Mouse (Mus musculus) cerebellum, adult 2 months (tissue): ENCODE measurements around the gene Tdrd1.

Source experiments
- CTCF ChIP-seq: fragments of 200-500 bp; IDR thresholded peaks from 2 replicates; pipeline ENCODE4 v1.5.1; 2011; ENCODE audit warnings: low read depth, mild to moderate bottlenecking, control low read depth, low read length, moderate library complexity, borderline replicate concordance; ENCODE audit not compliant: insufficient read depth
- POLR2A ChIP-seq: fragments of 200-500 bp; IDR thresholded peaks from 2 replicates; pipeline ENCODE4 v1.6.1; 2011; ENCODE audit warnings: low read length, control low read depth, borderline replicate concordance; ENCODE audit not compliant: insufficient read depth

DNA sequence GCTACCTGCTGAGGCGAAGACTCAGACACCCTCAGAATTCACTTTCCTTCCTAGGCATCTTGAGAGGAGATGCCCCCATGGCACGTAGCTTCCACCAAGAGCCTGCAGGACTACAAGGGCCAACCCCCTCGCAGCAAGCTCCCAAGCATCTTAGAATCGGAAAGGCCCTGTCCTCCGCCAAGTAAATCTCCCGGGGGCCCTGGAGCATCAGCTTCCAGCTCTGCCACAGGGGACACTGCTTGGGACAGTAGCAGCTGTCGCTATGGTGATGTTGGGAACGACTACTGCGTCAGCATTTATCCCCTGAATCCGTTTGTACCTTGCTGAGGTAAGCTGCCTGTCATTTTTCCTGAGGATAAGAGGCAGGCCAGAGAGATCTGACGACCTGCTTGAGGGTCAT, 84.6 kb downstream of the Tdrd1 start:
- TF ChIP-seq POLR2A (no peak), CTCF (no peak)
